In the genomic region with DNA sequence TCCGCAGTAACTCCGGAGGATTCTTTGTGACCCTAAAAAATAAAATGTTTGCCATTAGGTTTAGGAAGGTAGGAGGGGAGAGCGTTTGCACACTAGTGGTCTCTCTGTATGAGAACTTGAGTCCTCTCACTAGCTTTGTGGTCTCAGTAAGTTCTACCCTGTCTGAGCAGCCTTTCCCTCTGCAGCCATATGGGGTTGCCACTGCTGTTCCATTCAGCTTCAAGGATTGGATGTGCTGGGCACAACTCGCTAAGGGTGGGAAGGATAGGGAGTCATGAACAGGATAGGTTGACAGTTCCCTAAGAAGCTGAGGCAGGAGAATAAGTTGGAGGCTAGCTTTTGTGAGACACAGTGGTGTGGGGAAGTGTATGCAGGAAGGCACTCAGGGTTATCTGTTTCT, we compare ENCODE assay signal across 9 mouse cellular contexts. TPM values are rescaled to one million over a fixed set of nuclear protein-coding genes. Genes with fewer than 3 reads are reported as not detected.
A peak's percentile ranks its signal among the peaks of the same experiment; 100 is the strongest.
DNase-seq lines count a peak whose midpoint lies in the region; ATAC-seq and TF ChIP-seq lines count a peak whose summit lies in the region.
"Had no signal": no experiment of that assay in that cellular context is flagged by ENCODE, and none has a peak within 500 bp of the region (broad histone marks: within the 10 kb centered on the region; RNA-seq: fewer than 3 reads in every experiment).

No protein-coding gene starts in this region.

- no peak for DNase-seq in liver, postnatal 0 days
- DNase-seq in forebrain, embryonic 14.5 days (ENCODE audit: low spot score): peak; percentile 36
- DNase-seq in layer of hippocampus, adult 9-10 months (ENCODE audit: low spot score): no peak
- no peak for DNase-seq in layer of hippocampus, postnatal 36 days
- DNase-seq in ovary, adult 18-20 months (ENCODE audit: low spot score): no peak

- H3K27ac ChIP-seq in liver, embryonic 12.5 days: no peak overlapping the region
- no peak overlapping the region for H3K27ac ChIP-seq in liver, postnatal 0 days (ENCODE audit: low read depth)
- H3K27ac ChIP-seq in forebrain, embryonic 14.5 days (ENCODE audit: low read depth, low read length): no peak overlapping the region; the same call in 1 of the 2 replicates
- no peak overlapping the region for H3K27ac ChIP-seq in limb, embryonic 15.5 days
- no peak overlapping the region for H3K27ac ChIP-seq in stomach, embryonic 15.5 days

- TF ChIP-seq CTCF in liver, postnatal 0 days (IDR thresholded peaks at IDR 0.05; ENCODE audit: low read depth): no peak

- no peaks in the 10 kb centered on the region for H3K4me1 ChIP-seq in liver, embryonic 12.5 days
- H3K4me1 ChIP-seq in liver, postnatal 0 days (ENCODE audit: insufficient read depth): peaks cover 3% of the 10 kb centered on the region; the same call in 1 of the 2 replicates
- peaks cover 19% of the 10 kb centered on the region for H3K4me1 ChIP-seq in forebrain, embryonic 14.5 days (ENCODE audit: control insufficient read depth, insufficient read depth, low read length)
- H3K4me1 ChIP-seq in limb, embryonic 15.5 days: peaks cover 30% of the 10 kb centered on the region
- peaks cover 15% of the 10 kb centered on the region for H3K4me1 ChIP-seq in stomach, embryonic 15.5 days

- peaks cover 88% of the 10 kb centered on the region for H3K27me3 ChIP-seq in liver, embryonic 12.5 days (replicated peaks)
- H3K27me3 ChIP-seq in liver, postnatal 0 days (ENCODE audit: insufficient read depth, low read length): peaks cover 73% of the 10 kb centered on the region
- H3K27me3 ChIP-seq in forebrain, embryonic 14.5 days (replicated peaks; ENCODE audit: control insufficient read depth, insufficient read depth, low read length): no peaks in the 10 kb centered on the region; the same call in 1 of the 2 replicates
- H3K27me3 ChIP-seq in limb, embryonic 15.5 days: peaks cover 87% of the 10 kb centered on the region
- H3K27me3 ChIP-seq in stomach, embryonic 15.5 days (replicated peaks): peaks cover 89% of the 10 kb centered on the region

- ATAC-seq in liver, embryonic 12.5 days: no peak
- no peak for ATAC-seq in liver, postnatal 0 days
- no peak for ATAC-seq in forebrain, embryonic 14.5 days
- ATAC-seq in limb, embryonic 15.5 days (ENCODE audit: insufficient number of reproducible peaks, low FRiP score, low TSS enrichment, low read depth): no peak
- no peak for ATAC-seq in stomach, embryonic 15.5 days (ENCODE audit: insufficient read depth, low FRiP score, low read depth)

- peak overlapping the region; percentile 70 for H3K4me2 ChIP-seq in liver, embryonic 12.5 days
- H3K4me2 ChIP-seq in liver, postnatal 0 days (ENCODE audit: low read depth, low read length): no peak overlapping the region
- peak overlapping the region; percentile 70 for H3K4me2 ChIP-seq in forebrain, embryonic 14.5 days (ENCODE audit: low read length)
- H3K4me2 ChIP-seq in limb, embryonic 15.5 days: peak overlapping the region; percentile 99
- H3K4me2 ChIP-seq in stomach, embryonic 15.5 days: peak overlapping the region; percentile 99

- TF ChIP-seq EP300 in liver, postnatal 0 days (IDR thresholded peaks at IDR 0.05; ENCODE audit: low read depth): no peak

- 2% methylated on average over 4 of the region's 4 CpGs for WGBS in liver, embryonic 12.5 days (ENCODE audit: insufficient replicate concordance)
- WGBS in liver, postnatal 0 days (ENCODE audit: insufficient replicate concordance): 4% methylated on average over 4 of the region's 4 CpGs
- WGBS in forebrain, embryonic 14.5 days: 1% methylated on average over 4 of the region's 4 CpGs
- 2% methylated on average over 4 of the region's 4 CpGs for WGBS in limb, embryonic 15.5 days
- 1% methylated on average over 4 of the region's 4 CpGs for WGBS in stomach, embryonic 15.5 days

- peak overlapping the region; percentile 50; the same call in 1 of the 2 replicates for H3K4me3 ChIP-seq in liver, embryonic 12.5 days
- no peak overlapping the region for H3K4me3 ChIP-seq in liver, postnatal 0 days (ENCODE audit: low read depth, low read length)
- peak overlapping the region; percentile 87 for H3K4me3 ChIP-seq in forebrain, embryonic 14.5 days (ENCODE audit: low read depth, low read length)
- H3K4me3 ChIP-seq in limb, embryonic 15.5 days: peak overlapping the region; percentile 55; the same call in 1 of the 2 replicates
- peak overlapping the region; percentile 56 for H3K4me3 ChIP-seq in stomach, embryonic 15.5 days (replicated peaks)

- no peaks in the 10 kb centered on the region for H3K9me3 ChIP-seq in liver, embryonic 12.5 days (replicated peaks)
- H3K9me3 ChIP-seq in liver, postnatal 0 days (ENCODE audit: low read length): peaks cover 3% of the 10 kb centered on the region; the same call in 1 of the 2 replicates
- H3K9me3 ChIP-seq in forebrain, embryonic 14.5 days (replicated peaks; ENCODE audit: control insufficient read depth, low read length): peaks cover 3% of the 10 kb centered on the region; the same call in 1 of the 2 replicates
- no peaks in the 10 kb centered on the region; the same call in 1 of the 2 replicates for H3K9me3 ChIP-seq in limb, embryonic 15.5 days
- H3K9me3 ChIP-seq in stomach, embryonic 15.5 days: no peaks in the 10 kb centered on the region

- H3K36me3 ChIP-seq in liver, embryonic 12.5 days: no peaks in the 10 kb centered on the region
- no peaks in the 10 kb centered on the region for H3K36me3 ChIP-seq in liver, postnatal 0 days (replicated peaks; ENCODE audit: insufficient read depth, low read length)
- H3K36me3 ChIP-seq in forebrain, embryonic 14.5 days (ENCODE audit: control insufficient read depth, insufficient read depth, low read length): no peaks in the 10 kb centered on the region
- no peaks in the 10 kb centered on the region for H3K36me3 ChIP-seq in limb, embryonic 15.5 days
- H3K36me3 ChIP-seq in stomach, embryonic 15.5 days: no peaks in the 10 kb centered on the region

- H3K9ac ChIP-seq in liver, embryonic 12.5 days: no peak overlapping the region
- H3K9ac ChIP-seq in liver, postnatal 0 days (replicated peaks): no peak overlapping the region
- H3K9ac ChIP-seq in forebrain, embryonic 14.5 days (ENCODE audit: low read length): peak overlapping the region; percentile 89; the same call in 1 of the 2 replicates
- H3K9ac ChIP-seq in limb, embryonic 15.5 days: no peak overlapping the region
- no peak overlapping the region for H3K9ac ChIP-seq in stomach, embryonic 15.5 days

RNA-seq across cellular contexts. Expression of a gene that starts 0.7 kb away (rescaled TPM):
- polyA plus RNA-seq in liver, embryonic 12.5 days (2016; fragmentation: Nextera tagmentation; extraction: Ambion mirVana): 0.29 and 0.33 TPM in 2 replicates
- not detected in 2 replicates for polyA plus RNA-seq in liver, postnatal 0 days (2015; fragmentation: Nextera tagmentation; extraction: Ambion mirVana)
- polyA plus RNA-seq in forebrain, embryonic 14.5 days (2014; fragmentation: Nextera tagmentation; extraction: Ambion mirVana): 26.6 and 28.8 TPM in 2 replicates
- polyA plus RNA-seq in limb, embryonic 15.5 days (2015; fragmentation: Nextera tagmentation; extraction: Ambion mirVana): 0.19 and 0.36 TPM in 2 replicates
- 7.6 and 9.0 TPM in 2 replicates for polyA plus RNA-seq in stomach, embryonic 15.5 days (2015; fragmentation: Nextera tagmentation; extraction: Ambion mirVana)
- total RNA-seq in layer of hippocampus, postnatal 36 days (2021): 1 to 10 TPM; 5.6 to 6.0 TPM
- total RNA-seq: liver, adult 2 months had no signal
- polyA plus RNA-seq: liver, adult 2 months had no signal

RNA-seq across cellular contexts. Expression of a gene that starts 27.4 kb away (rescaled TPM):
- polyA plus RNA-seq in liver, embryonic 12.5 days (2016; fragmentation: Nextera tagmentation; extraction: Ambion mirVana): 12.0 and 13.4 TPM in 2 replicates
- polyA plus RNA-seq in liver, postnatal 0 days (2015; fragmentation: Nextera tagmentation; extraction: Ambion mirVana): 146 and 162 TPM in 2 replicates
- not detected in 2 replicates for polyA plus RNA-seq in forebrain, embryonic 14.5 days (2014; fragmentation: Nextera tagmentation; extraction: Ambion mirVana)
- polyA plus RNA-seq in limb, embryonic 15.5 days (2015; fragmentation: Nextera tagmentation; extraction: Ambion mirVana): not detected in 2 replicates
- 4.3 and 6.8 TPM in 2 replicates for polyA plus RNA-seq in stomach, embryonic 15.5 days (2015; fragmentation: Nextera tagmentation; extraction: Ambion mirVana)
- not detected for total RNA-seq in layer of hippocampus, postnatal 36 days (2021)

Comparison
In these comparisons a context has a peak if more than half of its experiments do, and no peak if none do; other contexts are left out.
1. RNA of a gene that starts 27.4 kb away (polyA plus RNA-seq): 146 to 162 TPM in liver, postnatal 0 days; 12.0 to 13.4 TPM in liver, embryonic 12.5 days, 4.3 to 6.8 TPM in stomach, embryonic 15.5 days, not detected in limb, embryonic 15.5 days and not detected in forebrain, embryonic 14.5 days; every median in the first group is over 10 times any median in the second.